Mouse (Mus musculus) small intestine, adult 2 months (tissue): ENCODE data around the gene Apoc2. TPM values are rescaled to one million over a fixed set of nuclear protein-coding genes. Genes with fewer than 3 reads are reported as not detected.

Experiments used
- H3K27ac ChIP-seq: fragments of 200-500 bp; 2 replicates; pipeline ENCODE4 v1.5.1; 2012; ENCODE audit warnings: low read depth, low read length, control low read depth, inconsistent platforms; ENCODE audit not compliant: insufficient read depth
- H3K27me3 ChIP-seq: fragments of 200-500 bp; 2 replicates; pipeline ENCODE4 v1.6.1; 2012; ENCODE audit warnings: mild to moderate bottlenecking, moderate library complexity, low read length, inconsistent platforms; ENCODE audit not compliant: control insufficient read depth, insufficient read depth
- H3K36me3 ChIP-seq: fragments of 200-500 bp; 2 replicates; pipeline ENCODE4 v1.6.1; 2012; ENCODE audit warnings: mild to moderate bottlenecking, low read length, control low read depth, inconsistent platforms; ENCODE audit not compliant: control insufficient read depth, insufficient read depth
- H3K4me1 ChIP-seq: fragments of 200-500 bp; 2 replicates; pipeline ENCODE4 v1.6.1; 2012; ENCODE audit warnings: low read length, inconsistent platforms, mixed read lengths; ENCODE audit not compliant: control insufficient read depth, insufficient read depth, insufficient read length
- H3K4me3 ChIP-seq: fragments of 200-500 bp; 2 replicates; pipeline ENCODE4 v1.5.1; 2012; ENCODE audit warnings: low read depth, mild to moderate bottlenecking, control low read depth, inconsistent platforms, low read length, moderate library complexity
- CTCF ChIP-seq: fragments of 200-500 bp; IDR thresholded peaks from 2 replicates; pipeline ENCODE4 v1.5.1; 2012; ENCODE audit warnings: low read depth, mild to moderate bottlenecking, control low read depth, inconsistent platforms, low read length, moderate library complexity, mixed read lengths; ENCODE audit not compliant: insufficient replicate concordance, insufficient read length; ENCODE audit errors: extremely low read depth
- POLR2A ChIP-seq: fragments of 200-500 bp; IDR thresholded peaks from 2 replicates; pipeline ENCODE4 v1.6.1; 2012; ENCODE audit warnings: low read depth, mild to moderate bottlenecking, control low read depth, inconsistent platforms, low read length, moderate library complexity
- WGBS: fragments of 180-500 bp; shearing (Covaris S2); methylation state at CpG from one replicate; pipeline ENCODE4 v1.1.7; 2018; 5-methylcytosine and 5-hydroxymethylcytosine counted together
- polyA plus RNA-seq: library from polyadenylated mRNA; depleted of rRNA; stranded (reverse); fragments of >200 nt; gene quantifications from 2 replicates; pipeline ENCODE4 v1.2.3, GENCODE M21; 2012

Gene Apoc2
- polyA plus RNA-seq, 1 experiment: 1,337 TPM

GRCm38 (mm10) chr7:19635074-19635827 lies 42.5 kb downstream of the Apoc2 start:
- peak overlapping the region; percentile 67 for H3K27ac ChIP-seq
- peaks cover 23% of the 10 kb centered on the region for H3K4me1 ChIP-seq
- WGBS: 59% methylated on average over 11 of the region's 11 CpGs
- no peaks in the 10 kb centered on the region for H3K27me3 ChIP-seq
- peaks cover 62% of the 10 kb centered on the region for H3K36me3 ChIP-seq
- H3K4me3 ChIP-seq: no peak overlapping the region
- TF ChIP-seq POLR2A (no peak), CTCF (no peak)

GRCm38 (mm10) chr7:19634591-19634990 lies 43.1 kb downstream of the Apoc2 start:
- 56% methylated on average over 2 of the region's 2 CpGs for WGBS
- TF ChIP-seq POLR2A (no peak), CTCF (no peak)
- Histone ChIP-seq H3K27me3 (no peaks in the 10 kb centered on the region), H3K4me1 (peaks cover 25% of the 10 kb centered on the region), H3K36me3 (peaks cover 61% of the 10 kb centered on the region), H3K4me3 (no peak overlapping the region), H3K27ac (peak overlapping the region; percentile 67)

DNA sequence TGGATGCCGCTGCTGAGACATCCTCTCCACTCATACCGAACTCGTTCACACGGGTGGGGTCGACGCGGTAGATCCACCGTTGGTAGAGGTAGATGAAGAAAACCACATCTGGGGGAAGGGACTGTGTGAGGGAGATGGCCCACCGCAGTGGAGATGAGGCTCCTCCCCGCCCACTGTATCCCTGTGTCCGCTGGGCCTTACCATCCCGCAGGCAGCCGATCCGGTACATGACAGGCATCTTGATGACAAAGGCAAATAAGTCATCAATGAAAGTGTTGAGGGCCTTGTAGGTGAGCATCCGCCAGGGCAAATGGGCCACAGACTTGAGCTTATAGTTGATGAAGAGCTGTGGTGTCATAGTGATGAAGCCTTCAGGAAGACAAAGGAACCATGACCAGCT lies 43.9 kb downstream of the Apoc2 start:
- 89% methylated on average over 15 of the region's 15 CpGs for WGBS
- no peak overlapping the region for H3K4me3 ChIP-seq
- peaks cover 25% of the 10 kb centered on the region for H3K4me1 ChIP-seq
- TF ChIP-seq POLR2A (no peak), CTCF (no peak)
- H3K27me3 ChIP-seq: no peaks in the 10 kb centered on the region
- H3K36me3 ChIP-seq: peaks cover 56% of the 10 kb centered on the region
- no peak overlapping the region for H3K27ac ChIP-seq

DNA sequence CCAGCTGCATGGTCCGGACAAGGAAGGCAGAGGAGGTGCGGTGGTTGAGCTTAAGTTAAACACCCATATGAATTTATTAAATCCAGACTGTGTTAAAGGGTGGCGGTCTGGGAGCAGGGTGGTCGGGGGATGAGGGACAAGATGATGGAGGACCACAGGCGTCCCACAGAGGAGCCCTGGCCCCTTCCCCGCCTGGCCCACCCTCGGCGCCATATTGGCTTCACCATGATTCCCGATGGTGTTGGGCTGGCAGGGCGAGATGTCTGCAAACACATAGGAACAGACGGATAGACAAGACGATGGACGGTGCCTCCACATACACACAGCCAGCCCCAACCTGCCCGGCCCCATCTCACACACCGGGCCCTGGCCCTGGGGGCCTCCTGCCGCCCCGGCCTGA lies 44.5 kb downstream of the Apoc2 start:
- Histone ChIP-seq H3K36me3 (peaks cover 49% of the 10 kb centered on the region), H3K4me1 (peaks cover 25% of the 10 kb centered on the region), H3K27me3 (no peaks in the 10 kb centered on the region), H3K27ac (no peak overlapping the region), H3K4me3 (no peak overlapping the region)
- WGBS: 94% methylated on average over 17 of the region's 17 CpGs
- TF ChIP-seq POLR2A (no peak), CTCF (no peak)

- H3K4me1 ChIP-seq: peaks cover 27% of the 10 kb centered on the region
- no peak overlapping the region for H3K27ac ChIP-seq
- no peak overlapping the region for H3K4me3 ChIP-seq
- TF ChIP-seq CTCF (no peak), POLR2A (no peak)
- H3K36me3 ChIP-seq: peaks cover 45% of the 10 kb centered on the region
- no peaks in the 10 kb centered on the region for H3K27me3 ChIP-seq
These were observed 45.0 kb downstream of the Apoc2 start for GRCm38 (mm10) chr7:19632720-19633119.

DNA sequence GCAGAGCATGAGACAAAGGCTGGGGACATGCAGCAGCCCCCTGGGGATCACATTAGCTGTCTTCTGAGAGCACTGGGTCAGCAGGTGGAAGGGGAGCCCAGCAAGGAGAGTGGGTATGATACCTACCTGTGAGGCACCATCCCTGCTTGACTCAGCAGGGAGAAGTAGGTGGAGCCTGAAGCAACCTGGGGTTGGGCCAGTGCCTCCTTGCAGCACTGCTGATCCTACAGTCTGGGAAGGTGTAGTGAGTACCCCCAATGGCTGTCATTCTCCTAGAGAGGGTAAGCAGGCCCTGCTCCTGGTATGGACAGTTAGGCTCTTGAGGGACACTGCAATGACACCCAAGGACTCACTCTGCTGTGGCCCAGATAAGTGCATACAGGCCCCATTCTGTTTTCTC lies 45.5 kb downstream of the Apoc2 start:
- Histone ChIP-seq H3K27ac (no peak overlapping the region), H3K27me3 (no peaks in the 10 kb centered on the region), H3K4me3 (no peak overlapping the region), H3K36me3 (peaks cover 40% of the 10 kb centered on the region), H3K4me1 (peaks cover 29% of the 10 kb centered on the region)
- TF ChIP-seq POLR2A: no peak
- no peak for TF ChIP-seq CTCF

DNA sequence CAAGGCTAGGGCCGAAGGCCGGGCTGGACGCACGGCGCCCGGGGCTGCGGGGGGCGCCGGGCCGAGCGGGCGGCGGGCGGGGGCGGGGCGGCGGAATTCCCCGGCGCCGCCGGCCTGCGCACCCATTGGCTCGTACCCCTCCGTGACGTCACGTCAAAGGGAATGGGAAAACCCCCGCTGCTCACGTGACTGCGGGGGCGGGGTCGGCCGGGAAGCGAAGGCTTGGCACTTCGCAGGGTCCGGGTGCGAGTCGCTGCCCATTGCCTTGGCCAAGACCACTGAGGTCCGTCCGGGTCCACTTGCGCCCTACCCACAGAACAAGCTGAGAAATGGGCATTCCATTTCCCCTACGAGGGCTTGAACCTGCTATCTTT lies 48.4 kb downstream of the Apoc2 start, which contains the start of gene Relb:
Relb (minus strand) TSS at position 78 of the 374 bp plus-strand sequence.
- TF ChIP-seq CTCF: no peak
- TF ChIP-seq POLR2A: no peak
- Histone ChIP-seq H3K36me3 (peaks cover 19% of the 10 kb centered on the region), H3K4me1 (peaks cover 13% of the 10 kb centered on the region), H3K27me3 (no peaks in the 10 kb centered on the region), H3K27ac (peak within 1 kb of the TSS; percentile 93), H3K4me3 (peak within 1 kb of the TSS; percentile 90)
- WGBS: 1% methylated on average over 41 of the region's 41 CpGs
